In the genomic region with DNA sequence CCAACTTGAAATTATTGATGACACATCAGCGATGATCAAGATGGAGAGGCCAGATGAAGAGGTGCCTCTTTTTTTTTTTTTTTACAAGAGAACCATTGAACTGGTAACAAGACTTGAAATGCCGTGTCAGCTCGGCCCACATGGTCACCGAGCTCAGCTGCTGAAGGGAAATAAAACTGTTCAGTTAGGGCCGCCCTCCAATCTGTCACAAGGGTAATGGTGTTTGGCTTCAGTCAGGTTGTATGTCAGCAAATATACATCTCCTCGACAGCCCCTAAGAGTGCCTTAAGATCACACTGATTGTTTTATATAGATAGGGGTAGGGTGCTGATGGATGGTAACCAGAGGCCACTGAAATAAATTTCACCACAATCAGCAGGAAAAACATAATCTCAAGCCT, we compare ENCODE assay signal across 21 mouse cellular contexts.
"Had no signal": no experiment of that assay in that cellular context is flagged by ENCODE, and none has a peak within 500 bp of the region (broad histone marks: within the 10 kb centered on the region; RNA-seq: fewer than 3 reads in every experiment).

No protein-coding gene starts in this region.

- H3K4me2 ChIP-seq: intestine, embryonic 15.5 days; liver, embryonic 15.5 days; lung, embryonic 15.5 days; midbrain, embryonic 11.5 days; neural tube, embryonic 13.5 days; stomach, embryonic 15.5 days had no signal

- H3K9me3 ChIP-seq: intestine, embryonic 15.5 days; liver, embryonic 15.5 days; lung, embryonic 15.5 days; stomach, embryonic 15.5 days had no signal

- H3K9ac ChIP-seq: intestine, embryonic 15.5 days; liver, embryonic 15.5 days; lung, embryonic 15.5 days; neural tube, embryonic 13.5 days; stomach, embryonic 15.5 days had no signal

- H3K36me3 ChIP-seq: intestine, embryonic 15.5 days; liver, embryonic 15.5 days; lung, embryonic 15.5 days; neural tube, embryonic 13.5 days; stomach, embryonic 15.5 days had no signal

- H3K27me3 ChIP-seq: intestine, embryonic 15.5 days; liver, embryonic 15.5 days; lung, embryonic 15.5 days; neural tube, embryonic 13.5 days; stomach, embryonic 15.5 days had no signal

- H3K4me3 ChIP-seq: intestine, embryonic 15.5 days; layer of hippocampus, adult 2 months; left cerebral cortex, adult 2 months; liver, embryonic 15.5 days; lung, embryonic 15.5 days; megakaryocyte, embryonic 14.5 days; myocyte; neural tube, embryonic 13.5 days; stomach, embryonic 15.5 days had no signal

- DNase-seq: kidney, adult 8-10 months; kidney, postnatal 14 days; layer of hippocampus, postnatal 36 days; lung, adult 18-20 months; lung, postnatal 10 days; lung, postnatal 36 days; midbrain, embryonic 14.5 days; retina, postnatal 1 day; right cerebral cortex, postnatal 25 days; spleen, adult 18-20 months; thymus, postnatal 25 days had no signal

- H3K27ac ChIP-seq: intestine, embryonic 15.5 days; layer of hippocampus, adult 2 months; left cerebral cortex, adult 2 months; liver, embryonic 15.5 days; lung, embryonic 15.5 days; neural tube, embryonic 13.5 days; stomach, embryonic 15.5 days had no signal

- ATAC-seq: intestine, embryonic 15.5 days had no signal

- H3K4me1 ChIP-seq: intestine, embryonic 15.5 days; liver, embryonic 15.5 days; lung, embryonic 15.5 days; megakaryocyte, embryonic 14.5 days; neural tube, embryonic 13.5 days; stomach, embryonic 15.5 days had no signal
